Comparison of ENCODE assay signal across 8 mouse cellular contexts in genomic region chr14:47649631-47650337, GRCm38 (mm10). TPM values are rescaled to one million over a fixed set of nuclear protein-coding genes. Genes with fewer than 3 reads are reported as not detected.
DNase-seq lines count a peak whose midpoint lies in the region; ATAC-seq lines count a peak whose summit lies in the region.

No protein-coding gene starts in this region.

- H3K36me3 ChIP-seq in embryonic facial prominence, embryonic 10.5 days (replicated peaks): peaks cover 6% of the 10 kb centered on the region
- no peaks in the 10 kb centered on the region for H3K36me3 ChIP-seq in liver, embryonic 16.5 days (ENCODE audit: control insufficient read depth, insufficient read depth)
- no peaks in the 10 kb centered on the region for H3K36me3 ChIP-seq in neural tube, embryonic 13.5 days

- H3K27me3 ChIP-seq in embryonic facial prominence, embryonic 10.5 days (replicated peaks; ENCODE audit: low read depth, poor library complexity, severe bottlenecking): peaks cover 7% of the 10 kb centered on the region; the same call in 1 of the 2 replicates
- H3K27me3 ChIP-seq in liver, embryonic 16.5 days (ENCODE audit: control insufficient read depth, insufficient read depth, low read depth, low read length): peaks cover 3% of the 10 kb centered on the region; the same call in 1 of the 2 replicates
- no peaks in the 10 kb centered on the region for H3K27me3 ChIP-seq in neural tube, embryonic 13.5 days

- peak overlapping the region; percentile 87 for H3K4me2 ChIP-seq in liver, embryonic 16.5 days (ENCODE audit: low read depth, low read length)
- H3K4me2 ChIP-seq in neural tube, embryonic 13.5 days: peak overlapping the region; percentile 79

- peak overlapping the region; percentile 86 for H3K4me3 ChIP-seq in embryonic facial prominence, embryonic 10.5 days
- H3K4me3 ChIP-seq in liver, embryonic 16.5 days (ENCODE audit: low read depth, low read length): peak overlapping the region; percentile 74
- peak overlapping the region; percentile 99 for H3K4me3 ChIP-seq in neural tube, embryonic 13.5 days

- no peaks in the 10 kb centered on the region for H3K9me3 ChIP-seq in embryonic facial prominence, embryonic 10.5 days
- H3K9me3 ChIP-seq in liver, embryonic 16.5 days (replicated peaks; ENCODE audit: control insufficient read depth, low read length): no peaks in the 10 kb centered on the region
- H3K9me3 ChIP-seq in neural tube, embryonic 13.5 days: no peaks in the 10 kb centered on the region

- peaks cover 30% of the 10 kb centered on the region for H3K4me1 ChIP-seq in embryonic facial prominence, embryonic 10.5 days
- peaks cover 5% of the 10 kb centered on the region for H3K4me1 ChIP-seq in liver, embryonic 16.5 days (ENCODE audit: control insufficient read depth, low read depth, low read length)
- H3K4me1 ChIP-seq in neural tube, embryonic 13.5 days (replicated peaks): peaks cover 27% of the 10 kb centered on the region

- peak; percentile 27 for ATAC-seq in activated CD4-positive, CD25-positive, alpha-beta regulatory T cell, adult 4 months
- peak; percentile 75 for ATAC-seq in liver, embryonic 16.5 days (ENCODE audit: low read depth)
- peak; percentile 89 for ATAC-seq in neural tube, embryonic 13.5 days (ENCODE audit: low read depth)

- peak overlapping the region; percentile 74 for H3K9ac ChIP-seq in liver, embryonic 16.5 days (ENCODE audit: low read depth, low read length)
- H3K9ac ChIP-seq in neural tube, embryonic 13.5 days: peak overlapping the region; percentile 97

- under 1% methylated on average over 46 of the region's 46 CpGs for WGBS in embryonic facial prominence, embryonic 10.5 days
- WGBS in liver, embryonic 16.5 days (ENCODE audit: insufficient replicate concordance): under 1% methylated on average over 46 of the region's 46 CpGs
- WGBS in neural tube, embryonic 13.5 days: under 1% methylated on average over 39 of the region's 46 CpGs

- peak; percentile 48 to 56 for DNase-seq in B cell, adult 2 months
- peak; percentile 81 for DNase-seq in embryonic facial prominence, embryonic 10.5 days (ENCODE audit: low spot score)
- peak; percentile 48 for DNase-seq in heart, adult 8-10 months (ENCODE audit: low spot score)
- DNase-seq in kidney, adult 8-10 months: peak; percentile 31 to 50
- peak; percentile 19 to 27 for DNase-seq in thymus, postnatal 10 days (ENCODE audit: low spot score in 2 of 2)

- peak overlapping the region; percentile 98 for H3K27ac ChIP-seq in embryonic facial prominence, embryonic 10.5 days (replicated peaks)
- peak overlapping the region; percentile 84 for H3K27ac ChIP-seq in liver, embryonic 16.5 days (ENCODE audit: low read length)
- peak overlapping the region; percentile 93 for H3K27ac ChIP-seq in neural tube, embryonic 13.5 days (replicated peaks)

RNA-seq across cellular contexts. Expression of gene Ktn1, which starts 1.5 kb away (rescaled TPM):
- 10 to 100 TPM; 51.3 to 63.1 TPM for polyA plus RNA-seq in activated CD4-positive, CD25-positive, alpha-beta regulatory T cell, adult 4 months (2017; shearing (Covaris generic))
- polyA plus RNA-seq in embryonic facial prominence, embryonic 10.5 days (2016; fragmentation: Nextera tagmentation; extraction: Ambion mirVana): 59.5 and 61.2 TPM in 2 replicates
- total RNA-seq in heart, adult 8-10 months (2022): 100 to 1,000 TPM; 175 to 222 (median 206) TPM
- polyA plus RNA-seq in liver, embryonic 16.5 days (2015; fragmentation: Nextera tagmentation; extraction: Ambion mirVana): 10.0 and 10.4 TPM in 2 replicates
- polyA plus RNA-seq in neural tube, embryonic 13.5 days (2015; fragmentation: Nextera tagmentation; extraction: Ambion mirVana): 64.6 and 73.2 TPM in 2 replicates

Comparison
In these comparisons a context has a peak if more than half of its experiments do, and no peak if none do; other contexts are left out.
1. Peak in every context shown above with its lines: DNase-seq, ATAC-seq, H3K4me3 ChIP-seq and H3K27ac ChIP-seq.
2. DNase-seq: peak in every context shown above with its lines; median percentile 81 in embryonic facial prominence, embryonic 10.5 days; 52 in B cell, adult 2 months; 48 in heart, adult 8-10 months; 40 in kidney, adult 8-10 months; 23 in thymus, postnatal 10 days.
3. ATAC-seq: peak in every context shown above with its lines; median percentile 89 in neural tube, embryonic 13.5 days; 75 in liver, embryonic 16.5 days; 27 in activated CD4-positive, CD25-positive, alpha-beta regulatory T cell, adult 4 months.